Mouse (Mus musculus) C2C12 (cell line): Measurements from ENCODE around the gene Tshr. TPM values are rescaled to one million over a fixed set of nuclear protein-coding genes. Genes with fewer than 3 reads are reported as not detected.
"Not testable (repeated sequence)": the region's sequence is repeated elsewhere in the genome, so short reads cannot be mapped to it uniquely, and the experiment has no call there.

Source experiments
- H3K27me3 ChIP-seq: one replicate; pipeline ENCODE4 v1.6.1; 2011; ENCODE audit not compliant: control insufficient read depth, insufficient read depth, insufficient read length
- H3K36me3 ChIP-seq: one replicate; pipeline ENCODE4 v1.6.1; 2011; ENCODE audit not compliant: control insufficient read depth, insufficient read depth
- H3K4me3 ChIP-seq: one replicate; pipeline ENCODE4 v1.5.1; 2011; ENCODE audit warnings: mild to moderate bottlenecking, control low read depth; ENCODE audit not compliant: poor library complexity, insufficient read depth, severe bottlenecking
- H3K79me2 ChIP-seq: one replicate; pipeline ENCODE4 v1.6.1; 2011; ENCODE audit not compliant: control insufficient read depth, insufficient read depth
- H3K79me3 ChIP-seq: one replicate; pipeline ENCODE4 v1.6.1; 2011; ENCODE audit warnings: low read depth, control low read depth
- H3ac ChIP-seq: one replicate; pipeline ENCODE3; 2011; ENCODE audit warnings: low read depth; ENCODE audit not compliant: control insufficient read depth, insufficient read length
- CEBPB ChIP-seq: IDR thresholded peaks from one replicate; pipeline ENCODE4 v1.6.1; 2011; ENCODE audit warnings: low read depth, mild to moderate bottlenecking, control low read depth, moderate library complexity
- CTCF ChIP-seq: IDR thresholded peaks from one replicate; pipeline ENCODE4 v1.5.1; 2011; ENCODE audit not compliant: control insufficient read depth, insufficient read depth, insufficient read length
- FOSL1 ChIP-seq: IDR thresholded peaks from one replicate; pipeline ENCODE4 v1.8.0; 2011; ENCODE audit warnings: mild to moderate bottlenecking, low read length; ENCODE audit not compliant: poor library complexity, insufficient read depth, severe bottlenecking
- MAX ChIP-seq: IDR thresholded peaks from one replicate; pipeline ENCODE4 v1.6.1; 2011; ENCODE audit warnings: mild to moderate bottlenecking, control low read depth
- MYOD1 ChIP-seq: IDR thresholded peaks from one replicate; pipeline ENCODE4 v1.6.1; 2011; ENCODE audit warnings: low read depth; ENCODE audit not compliant: control insufficient read depth, insufficient read length
- MYOG ChIP-seq: IDR thresholded peaks from one replicate; pipeline ENCODE4 v1.6.1; 2011; ENCODE audit not compliant: control insufficient read depth, insufficient read length; ENCODE audit errors: extremely low read depth
- USF1 ChIP-seq: IDR thresholded peaks from one replicate; pipeline ENCODE4 v1.6.1; 2011; ENCODE audit warnings: low read depth, mild to moderate bottlenecking, control low read depth, moderate library complexity
- polyA plus RNA-seq: library from polyadenylated mRNA; unstranded; fragments of >200 nt; fragmentation: generic; extraction: Trizol; gene quantifications from one replicate; pipeline ENCODE4 v1.2.1, GENCODE M21; 2012; ENCODE audit warnings: missing spikeins

Tshr gene
- polyA plus RNA-seq, 1 experiment: not detected

DNA sequence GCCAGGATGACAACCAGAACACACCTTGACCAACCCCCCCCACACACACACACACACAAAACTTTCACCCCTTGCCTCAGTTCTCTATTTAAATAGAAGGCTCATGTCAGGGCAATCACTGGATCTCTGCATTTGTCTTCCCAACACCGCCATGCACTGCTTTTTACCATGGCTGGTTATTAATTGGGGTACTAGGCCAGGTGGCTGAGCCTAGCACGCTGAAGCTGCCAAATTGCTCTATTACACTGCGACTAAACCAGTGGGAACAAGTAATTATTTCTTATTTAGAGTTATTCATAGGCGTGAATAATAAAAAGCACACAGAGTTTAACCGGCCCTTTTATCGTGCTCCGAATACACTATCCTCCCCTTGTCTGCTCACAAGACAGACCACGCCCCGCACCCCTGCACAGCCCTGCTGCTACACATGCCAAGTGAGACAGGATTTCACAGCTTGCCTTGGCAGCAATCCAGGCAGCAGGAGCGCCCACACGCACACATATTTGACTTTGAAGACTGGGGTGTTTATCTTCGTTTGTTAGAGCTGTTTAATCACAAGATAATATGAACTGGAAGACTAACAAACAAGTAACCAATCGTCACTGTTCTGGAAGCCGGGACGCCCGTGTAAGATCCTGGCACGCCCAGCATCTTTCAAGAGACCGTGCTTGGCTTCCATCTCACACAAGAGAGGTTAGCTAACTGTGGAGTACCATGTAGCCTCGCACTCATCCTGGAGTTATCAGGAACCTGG is 167.6 kb downstream of the Tshr start:
- Histone ChIP-seq H3K79me3 (no peaks in the 10 kb centered on the region), H3K79me2 (no peaks in the 10 kb centered on the region), H3K27me3 (no peaks in the 10 kb centered on the region), H3K36me3 (peaks cover 4% of the 10 kb centered on the region), H3K4me3 (no peak overlapping the region), H3ac (no peak overlapping the region)
- no peak for TF ChIP-seq MYOD1
- TF ChIP-seq FOSL1: no peak
- no peak for TF ChIP-seq USF1
- TF ChIP-seq CEBPB: no peak
- no peak for TF ChIP-seq CTCF
- TF ChIP-seq MAX: no peak
- no peak for TF ChIP-seq MYOG

DNA sequence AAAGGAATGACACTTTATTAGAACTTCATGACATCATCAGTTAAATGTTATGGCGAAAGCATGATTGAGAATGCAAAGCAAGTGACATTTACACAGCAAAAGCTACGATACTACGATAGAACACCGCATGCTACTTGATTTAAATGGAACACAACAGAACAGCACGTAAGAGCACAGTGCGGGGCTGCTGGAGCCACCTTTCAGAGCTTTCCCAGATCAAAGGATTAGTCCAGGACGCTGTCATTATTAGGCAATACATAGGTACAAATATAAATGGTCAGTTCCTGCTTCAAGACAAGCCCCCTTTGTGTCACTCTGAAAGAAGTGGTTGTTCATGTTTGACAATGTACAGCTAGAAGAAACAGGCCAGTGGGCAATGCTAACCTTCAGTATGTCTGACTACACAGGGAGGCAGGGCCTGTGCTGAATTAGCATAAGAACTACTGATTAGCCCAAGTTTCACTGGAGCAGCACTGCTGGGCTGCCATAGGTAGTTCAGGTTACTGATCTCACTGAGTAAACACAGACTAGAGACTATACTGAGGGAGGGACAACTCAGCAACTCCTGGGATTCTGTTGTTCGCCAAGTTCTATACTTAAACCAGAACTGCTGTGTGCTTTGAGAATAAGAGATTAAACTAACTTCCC is 173.1 kb downstream of the Tshr start:
- H3ac ChIP-seq, H3K27me3 ChIP-seq, H3K79me3 ChIP-seq, H3K79me2 ChIP-seq, H3K4me3 ChIP-seq: not testable (repeated sequence)
- peaks cover 30% of the 10 kb centered on the region for H3K36me3 ChIP-seq

- H3ac ChIP-seq, H3K4me3 ChIP-seq: not testable (repeated sequence)
- peaks cover 36% of the 10 kb centered on the region for H3K36me3 ChIP-seq
These were observed 173.8 kb downstream of the Tshr start for GRCm38 (mm10) chr12:91558152-91558551.

GRCm38 (mm10) chr12:91567145-91567544 is 182.8 kb downstream of the Tshr start:
- Histone ChIP-seq H3K36me3 (peaks cover 78% of the 10 kb centered on the region), H3ac (no peak overlapping the region), H3K4me3 (no peak overlapping the region), H3K79me2 (peaks cover 11% of the 10 kb centered on the region), H3K79me3 (no peaks in the 10 kb centered on the region), H3K27me3 (no peaks in the 10 kb centered on the region)
- TF ChIP-seq FOSL1: no peak

More at GRCm38 (mm10) chr12:91558152-91558551, 173.8 kb downstream of the Tshr start:
- H3K79me3 ChIP-seq, H3K79me2 ChIP-seq, H3K27me3 ChIP-seq: not testable (repeated sequence)

GRCm38 (mm10) chr12:91569255-91569654 is 184.9 kb downstream of the Tshr start:
- Histone ChIP-seq H3K27me3 (no peaks in the 10 kb centered on the region), H3K4me3 (no peak overlapping the region), H3K79me3 (no peaks in the 10 kb centered on the region), H3K79me2 (peaks cover 9% of the 10 kb centered on the region), H3K36me3 (peaks cover 79% of the 10 kb centered on the region), H3ac (no peak overlapping the region)
- TF ChIP-seq USF1 (no peak), CTCF (no peak), CEBPB (no peak), MAX (no peak), FOSL1 (no peak), MYOD1 (no peak), MYOG (no peak)

DNA sequence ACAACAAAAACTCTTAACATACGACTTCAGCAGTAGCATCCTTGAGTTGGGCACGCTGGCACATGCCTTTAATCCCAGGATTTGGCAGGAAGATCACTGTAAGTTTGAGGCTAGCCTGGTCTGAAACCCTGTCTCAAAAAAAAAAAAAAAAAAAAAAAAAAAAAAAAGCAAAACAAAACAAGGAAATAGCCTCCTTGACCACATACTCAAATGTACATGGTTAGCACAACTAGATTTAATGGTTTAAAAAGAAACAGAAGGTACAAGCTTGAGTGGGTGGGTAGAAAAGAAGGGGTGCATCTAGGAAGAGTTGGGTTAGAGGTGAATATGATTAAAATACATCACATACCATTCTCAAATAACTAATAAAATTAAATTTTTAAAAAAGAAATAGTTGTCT is 187.3 kb downstream of the Tshr start:
- no peak overlapping the region for H3K4me3 ChIP-seq
- peaks cover 78% of the 10 kb centered on the region for H3K36me3 ChIP-seq
- H3K27me3 ChIP-seq: no peaks in the 10 kb centered on the region
- H3K79me3 ChIP-seq: no peaks in the 10 kb centered on the region
- no peak overlapping the region for H3ac ChIP-seq
- H3K79me2 ChIP-seq: no peaks in the 10 kb centered on the region
- no peak for TF ChIP-seq CEBPB
